Mouse (Mus musculus) adrenal gland, postnatal 14 days (tissue): ENCODE measurements around the gene Dlk2. TPM values are rescaled to one million over a fixed set of nuclear protein-coding genes. Genes with fewer than 3 reads are reported as not detected.

Experiments used
- DNase-seq: peaks from one replicate; pipeline ENCODE4 v3.0.0; 2021; ENCODE audit warnings: mixed read lengths
- total RNA-seq: library from RNA; stranded (reverse); gene quantifications from 2 replicates; pipeline ENCODE4 v1.2.3, GENCODE M21; 2021

Dlk2 gene
- total RNA-seq, 1 experiment from 2014 or later, result 0.44 TPM

GRCm38 (mm10) chr17:46320492-46320891 lies 23.3 kb downstream of the Dlk2 start:
- no peak for DNase-seq

DNA sequence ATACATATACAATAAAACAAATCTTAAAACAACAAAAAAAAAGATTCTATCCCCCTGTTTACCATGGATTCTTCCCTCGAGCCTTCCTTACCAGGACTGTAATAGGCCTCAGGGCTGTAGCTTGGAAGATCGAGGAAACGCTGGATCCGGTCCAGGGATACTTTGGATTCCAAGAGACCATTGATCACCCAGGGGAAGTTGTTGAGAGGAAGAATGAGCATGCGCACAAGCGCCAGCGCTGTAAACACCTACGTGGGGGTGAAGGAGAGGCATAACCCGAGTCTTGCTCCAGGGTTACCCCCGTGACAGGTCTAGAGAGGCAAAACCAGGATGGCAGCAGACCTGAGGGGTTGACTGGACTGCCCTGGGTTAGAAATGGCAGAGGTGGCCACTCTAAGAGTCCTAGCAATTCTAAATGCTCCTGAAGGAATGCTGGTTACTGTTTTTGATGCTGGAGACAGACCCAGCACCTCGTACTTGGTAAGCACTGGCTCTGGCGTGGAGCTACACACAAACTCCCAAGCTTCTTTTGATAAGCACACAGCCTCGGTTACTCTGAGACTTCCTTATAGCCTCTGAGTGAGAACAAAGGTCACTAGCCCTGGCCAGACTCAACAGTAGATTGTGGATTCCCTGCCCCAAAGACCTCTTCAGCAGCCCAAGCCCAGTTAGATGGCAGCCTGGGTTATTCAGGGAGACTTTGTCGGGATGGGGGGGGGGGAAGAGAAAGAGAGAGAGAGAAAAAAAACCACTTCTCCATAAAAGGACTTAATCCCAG lies 25.0 kb downstream of the Dlk2 start:
- DNase-seq, result no peak

GRCm38 (mm10) chr17:46327413-46327905 lies 30.2 kb downstream of the Dlk2 start:
- DNase-seq, result no peak

GRCm38 (mm10) chr17:46327906-46328534 lies 30.8 kb downstream of the Dlk2 start, which contains the start of gene Abcc10:
Gene Abcc10, minus strand, starts transcription at chr17:46328352.
- peak; percentile 98 for DNase-seq

- no peak for DNase-seq
Observed at GRCm38 (mm10) chr17:46328723-46329122, 31.5 kb downstream of the Dlk2 start.

DNA sequence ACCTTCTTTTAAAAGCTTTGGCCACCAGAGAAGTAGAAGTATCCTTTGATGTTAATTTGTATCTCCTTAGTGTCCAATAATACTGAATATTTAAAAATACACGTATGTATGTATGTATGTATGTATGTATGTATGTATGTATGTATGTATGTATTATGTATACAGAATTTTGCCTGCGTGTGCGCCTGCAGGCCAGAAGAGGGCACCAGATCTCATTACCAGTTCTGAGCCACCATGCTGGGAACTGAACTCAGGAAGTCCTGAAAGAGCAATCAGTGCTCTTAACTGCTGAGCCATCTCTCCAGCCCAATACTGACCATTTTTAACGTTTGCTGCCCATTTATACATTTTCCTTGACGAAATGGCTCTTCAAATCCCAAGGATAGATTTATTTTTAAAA lies 39.3 kb downstream of the Dlk2 start:
- DNase-seq, result no peak

DNA sequence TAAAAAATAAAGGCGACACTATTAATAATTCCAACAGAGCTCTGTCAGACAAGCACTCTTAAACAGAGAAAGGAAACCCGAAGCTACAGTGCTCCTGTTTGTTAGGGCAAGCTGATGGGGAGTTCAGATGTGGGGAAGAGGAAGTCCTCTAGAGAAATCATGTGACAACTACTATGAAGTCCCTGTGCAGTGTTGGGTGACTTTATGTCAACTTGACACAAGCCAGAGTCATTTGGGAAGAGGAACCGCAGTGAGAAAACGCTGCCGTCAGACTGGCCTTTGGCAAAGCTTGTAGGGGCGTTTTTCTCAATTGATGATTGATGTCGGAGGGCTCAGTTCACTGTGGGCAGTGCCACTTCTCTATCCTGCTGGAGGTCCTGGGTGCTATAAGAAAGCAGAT lies 44.0 kb downstream of the Dlk2 start:
- no peak for DNase-seq

- no peak for DNase-seq
Observed at GRCm38 (mm10) chr17:46351026-46351700, 53.9 kb downstream of the Dlk2 start.

Other genes with a start within 250 kb of the Dlk2 start
- 107 and 111 TPM in 2 replicates for gene Mrps18a, start 186.4 kb upstream of the Dlk2 start, total RNA-seq
- gene Rsph9, start 153.2 kb upstream of the Dlk2 start, total RNA-seq, result 4.9 and 6.3 TPM in 2 replicates
- 10.8 and 13.9 TPM in 2 replicates for gene Mad2l1bp, start 143.9 kb upstream of the Dlk2 start, total RNA-seq
- 74.2 and 90.1 TPM in 2 replicates for gene Gtpbp2, start 136.4 kb upstream of the Dlk2 start, total RNA-seq
- gene Polh, start 94.8 kb upstream of the Dlk2 start, total RNA-seq, result 37.3 and 38.5 TPM in 2 replicates
- 61.0 and 67.9 TPM in 2 replicates for gene Xpo5, start 94.6 kb upstream of the Dlk2 start, total RNA-seq
- gene Polr1c, start 49.4 kb upstream of the Dlk2 start, total RNA-seq, result 73.9 and 74.6 TPM in 2 replicates
- 135 and 137 TPM in 2 replicates for gene Yipf3, start 49.3 kb upstream of the Dlk2 start, total RNA-seq
- gene Lrrc73, start 43.9 kb upstream of the Dlk2 start, total RNA-seq, result 3.7 and 4.8 TPM in 2 replicates
- gene Tjap1, start 14.4 kb upstream of the Dlk2 start, total RNA-seq, result 44.1 and 44.2 TPM in 2 replicates
- gene Abcc10, start 30.9 kb downstream of the Dlk2 start, total RNA-seq, result 10.1 and 11.5 TPM in 2 replicates
- 28.7 and 37.0 TPM in 2 replicates for gene Zfp318, start 86.3 kb downstream of the Dlk2 start, total RNA-seq
- 1.1 and 1.2 TPM in 2 replicates for gene Crip3, start 131.5 kb downstream of the Dlk2 start, total RNA-seq
- 0.49 and 14.3 TPM in 2 replicates for gene Slc22a7, start 141.0 kb downstream of the Dlk2 start, total RNA-seq
- gene Ttbk1, start 190.3 kb downstream of the Dlk2 start, total RNA-seq, result 0.78 and 1.4 TPM in 2 replicates
- 5.3 and 7.8 TPM in 2 replicates for gene Dnph1, start 199.3 kb downstream of the Dlk2 start, total RNA-seq
- 17.1 and 20.7 TPM in 2 replicates for gene Cul9, start 249.0 kb downstream of the Dlk2 start, total RNA-seq